Mouse (Mus musculus) limb, embryonic 12.5 days (tissue): ENCODE data around the gene Tmem51. TPM values are rescaled to one million over a fixed set of nuclear protein-coding genes. Genes with fewer than 3 reads are reported as not detected.

Experiments
- ATAC-seq: fragments of 200-750 bp; cut with Nextera tagmentation; 2 replicates; pipeline ENCODE4 v1.8.0; 2017; ENCODE audit warnings: low read depth, moderate TSS enrichment; ENCODE audit not compliant: insufficient number of reproducible peaks, insufficient read depth, low FRiP score, low TSS enrichment
- H3K27ac ChIP-seq: fragments of 300-500 bp; sonication (generic); 2 replicates; pipeline ENCODE4 v1.5.1; 2016; ENCODE audit warnings: mild to moderate bottlenecking, moderate library complexity
- H3K27me3 ChIP-seq: fragments of 300-500 bp; sonication (generic); 2 replicates; pipeline ENCODE4 v1.6.1; 2016; ENCODE audit warnings: mild to moderate bottlenecking, moderate library complexity
- H3K36me3 ChIP-seq: fragments of 300-500 bp; sonication (generic); 2 replicates; pipeline ENCODE4 v1.6.1; 2016; ENCODE audit warnings: mild to moderate bottlenecking, moderate library complexity
- H3K4me1 ChIP-seq: fragments of 300-500 bp; sonication (generic); replicated peaks from 2 replicates; pipeline ENCODE4 v1.6.1; 2016
- H3K4me2 ChIP-seq: fragments of 300-500 bp; sonication (generic); 2 replicates; pipeline ENCODE4 v1.6.1; 2016; ENCODE audit warnings: mild to moderate bottlenecking, moderate library complexity
- H3K4me3 ChIP-seq: fragments of 300-500 bp; sonication (generic); replicated peaks from 2 replicates; pipeline ENCODE4 v1.5.1; 2016; ENCODE audit warnings: mild to moderate bottlenecking
- H3K9ac ChIP-seq: fragments of 300-500 bp; sonication (generic); replicated peaks from 2 replicates; pipeline ENCODE4 v1.6.1; 2016; ENCODE audit warnings: mild to moderate bottlenecking, moderate library complexity
- H3K9me3 ChIP-seq: fragments of 300-500 bp; sonication (generic); 2 replicates; pipeline ENCODE4 v1.6.1; 2016; ENCODE audit warnings: mild to moderate bottlenecking, moderate library complexity
- WGBS: fragments of 180-500 bp; shearing (Covaris S2); methylation state at CpG from one replicate; pipeline ENCODE4 v1.1.7; 2016; 5-methylcytosine and 5-hydroxymethylcytosine counted together
- polyA plus RNA-seq: library from polyadenylated mRNA; unstranded; fragments of >200 nt; fragmentation: Nextera tagmentation; extraction: Ambion mirVana; gene quantifications from 2 replicates; pipeline ENCODE4 v1.2.1, GENCODE M21; 2016

The Tmem51 gene
- polyA plus RNA-seq, 1 experiment from 2014 or later = 17.1 TPM

DNA sequence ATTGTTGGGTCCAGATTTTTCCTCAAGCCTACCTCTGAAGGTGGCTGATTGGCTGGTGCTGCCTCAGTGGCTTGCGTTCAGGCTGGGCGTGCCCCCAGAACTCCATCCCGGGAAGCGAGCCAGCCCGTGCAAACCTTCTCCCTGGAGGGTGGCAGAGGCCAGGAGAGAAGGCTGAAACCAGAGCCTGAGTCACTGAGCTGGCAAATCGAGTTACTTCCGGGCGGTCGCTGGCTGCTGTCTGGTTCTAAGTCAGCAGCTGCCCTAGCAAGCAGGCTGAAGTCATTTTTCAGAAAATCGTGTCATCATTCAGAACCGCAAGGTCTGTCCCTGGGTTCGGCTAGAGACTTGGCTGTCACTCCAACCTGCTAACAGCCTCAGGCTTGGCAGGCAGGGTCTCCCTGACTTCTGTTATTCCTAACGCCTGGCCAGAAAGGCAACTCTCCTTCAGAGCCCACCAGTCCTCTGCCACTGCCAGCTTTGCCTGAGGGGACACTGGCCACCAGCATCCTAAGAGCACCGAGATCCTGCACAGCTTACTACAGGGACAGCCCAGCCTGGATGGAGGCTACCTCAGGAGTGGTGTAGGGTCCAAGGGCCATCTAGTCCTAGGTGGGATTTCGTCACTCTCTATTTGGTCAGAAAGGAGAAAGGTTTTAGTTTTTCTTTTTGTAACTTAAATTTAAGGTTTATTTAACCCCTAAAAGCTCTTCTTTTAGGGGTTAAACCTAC is 11.6 kb upstream of the Tmem51 start:
- Histone ChIP-seq H3K4me1 (peaks cover 15% of the 10 kb centered on the region), H3K36me3 (no peaks in the 10 kb centered on the region), H3K9me3 (no peaks in the 10 kb centered on the region), H3K9ac (no peak overlapping the region), H3K4me2 (no peak overlapping the region), H3K27me3 (no peaks in the 10 kb centered on the region), H3K4me3 (no peak overlapping the region), H3K27ac (no peak overlapping the region)
- no peak for ATAC-seq
- WGBS = 64% methylated on average over 15 of the region's 15 CpGs

DNA sequence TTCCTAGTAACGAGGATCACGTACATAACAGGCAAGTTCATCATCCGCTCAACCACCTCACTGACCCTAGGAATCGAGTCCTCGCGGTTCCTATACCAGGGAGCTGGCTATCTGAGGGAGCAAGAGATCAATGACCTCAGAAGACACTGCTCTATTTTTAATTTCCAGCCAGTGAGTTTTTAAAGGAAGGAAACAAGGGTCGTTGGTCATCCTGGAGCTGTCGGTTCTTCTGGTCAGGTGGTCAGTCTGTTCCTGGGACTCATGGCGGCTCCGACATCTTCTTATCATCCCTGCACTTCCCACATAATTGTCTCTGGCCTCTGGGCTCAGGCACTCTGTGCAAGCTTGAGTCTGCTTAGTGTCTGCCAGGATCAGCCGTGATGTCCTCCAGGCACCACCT is 10.3 kb upstream of the Tmem51 start:
- Histone ChIP-seq H3K9ac (no peak overlapping the region), H3K36me3 (no peaks in the 10 kb centered on the region), H3K27ac (no peak overlapping the region), H3K9me3 (no peaks in the 10 kb centered on the region), H3K27me3 (no peaks in the 10 kb centered on the region), H3K4me2 (no peak overlapping the region), H3K4me1 (peaks cover 15% of the 10 kb centered on the region), H3K4me3 (no peak overlapping the region)
- WGBS = 87% methylated on average over 11 of the region's 11 CpGs
- no peak for ATAC-seq

DNA sequence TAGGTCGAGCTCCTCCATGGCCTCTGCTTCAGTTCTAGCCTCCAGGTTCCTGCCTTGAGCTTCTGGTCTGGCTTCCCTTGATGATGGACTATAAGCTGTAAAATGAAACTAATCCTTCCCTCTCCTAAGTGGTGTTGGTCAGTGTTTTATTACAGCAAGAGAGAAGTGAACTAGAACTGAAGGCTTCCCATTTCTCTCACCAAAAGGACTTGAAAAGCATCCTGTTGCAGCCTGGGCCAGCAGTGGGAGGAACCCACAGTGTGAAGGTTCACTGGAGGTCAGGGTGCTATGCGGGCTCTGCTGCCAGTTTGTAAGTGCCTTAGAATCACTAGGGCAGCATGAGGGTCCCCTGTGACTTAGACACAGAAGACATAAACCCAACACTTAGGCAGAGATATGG is 7.0 kb upstream of the Tmem51 start:
- WGBS = 45% methylated on average over 2 of the region's 2 CpGs
- Histone ChIP-seq H3K27ac (no peak overlapping the region), H3K9me3 (no peaks in the 10 kb centered on the region), H3K27me3 (peaks cover 7% of the 10 kb centered on the region), H3K4me3 (no peak overlapping the region), H3K9ac (no peak overlapping the region), H3K4me2 (no peak overlapping the region), H3K4me1 (0 out of 2 replicates have a peak, but pooled peaks cover 8% of the 10 kb centered on the region), H3K36me3 (no peaks in the 10 kb centered on the region)
- ATAC-seq = no peak

DNA sequence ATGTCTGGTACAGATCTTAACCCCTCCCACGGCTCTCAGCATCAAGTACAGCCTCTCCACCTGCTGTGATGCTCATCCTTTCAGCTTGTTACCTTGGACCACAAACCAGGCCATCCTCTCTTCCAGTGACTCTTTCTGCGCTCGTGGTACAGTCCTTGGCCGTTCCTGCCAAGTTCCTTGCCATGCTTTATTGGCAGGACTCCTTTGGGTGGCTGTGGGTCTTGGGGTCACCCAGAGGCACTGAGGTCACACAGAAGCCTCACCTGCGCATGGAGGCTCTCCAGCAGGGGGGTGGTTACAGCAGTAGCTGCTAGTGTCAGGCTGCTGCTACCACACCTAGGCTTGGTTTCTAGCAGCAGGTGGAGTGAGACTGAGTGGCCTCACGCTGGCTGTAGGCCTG is 5.9 kb upstream of the Tmem51 start:
- Histone ChIP-seq H3K9me3 (no peaks in the 10 kb centered on the region), H3K4me1 (peaks cover 11% of the 10 kb centered on the region; the same call in 1 of the 2 replicates), H3K36me3 (no peaks in the 10 kb centered on the region), H3K9ac (no peak overlapping the region), H3K4me2 (no peak overlapping the region), H3K27ac (no peak overlapping the region), H3K4me3 (no peak overlapping the region), H3K27me3 (peaks cover 18% of the 10 kb centered on the region)
- 76% methylated on average over 6 of the region's 6 CpGs for WGBS
- ATAC-seq = no peak

DNA sequence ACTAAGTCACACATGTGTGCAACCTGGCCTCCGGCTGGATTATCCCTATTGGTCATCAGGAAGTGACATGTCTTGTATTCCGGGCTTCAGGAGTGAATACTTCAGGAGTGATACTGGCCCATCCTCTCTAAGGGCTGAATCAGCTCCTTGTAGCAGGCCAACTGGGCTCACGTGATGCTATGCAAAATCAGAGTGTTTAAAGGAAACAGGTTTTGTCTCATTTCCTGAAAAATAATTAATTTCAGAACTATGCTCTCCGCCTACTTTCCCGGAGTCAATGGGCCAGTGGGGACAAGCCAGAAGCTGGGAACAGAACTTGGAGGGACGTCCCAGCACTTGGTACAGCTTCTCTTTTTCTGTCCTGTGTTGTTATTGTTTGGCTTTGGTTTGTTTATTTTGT is 4.7 kb upstream of the Tmem51 start:
- no peak for ATAC-seq
- WGBS = 58% methylated on average over 6 of the region's 6 CpGs
- H3K27me3 ChIP-seq = peaks cover 19% of the 10 kb centered on the region

DNA sequence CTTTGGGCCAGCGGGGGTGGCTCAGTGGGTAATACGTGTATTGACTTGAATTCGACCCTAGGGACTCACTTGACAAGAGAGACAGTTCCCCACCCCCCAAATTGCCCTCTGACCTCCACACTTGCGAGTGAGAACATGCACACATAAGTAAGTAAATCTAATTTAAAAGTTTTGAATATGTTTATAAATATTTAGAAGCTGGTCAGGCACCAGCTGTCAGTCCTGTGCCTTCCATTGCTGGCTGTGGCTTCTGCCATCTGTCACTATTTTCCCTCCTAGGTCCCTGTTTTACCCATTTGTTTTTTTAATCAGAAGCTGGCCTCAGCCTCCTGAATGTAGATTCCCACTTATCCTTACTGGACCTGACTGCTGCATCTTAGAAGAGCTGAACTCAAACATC is 4.3 kb upstream of the Tmem51 start:
- Histone ChIP-seq H3K4me2 (no peak overlapping the region), H3K4me1 (peaks cover 16% of the 10 kb centered on the region), H3K9ac (no peak overlapping the region), H3K27me3 (peaks cover 19% of the 10 kb centered on the region), H3K36me3 (no peaks in the 10 kb centered on the region), H3K4me3 (no peak overlapping the region), H3K9me3 (no peaks in the 10 kb centered on the region), H3K27ac (no peak overlapping the region)
- WGBS = 36% methylated on average over 4 of the region's 4 CpGs
- no peak for ATAC-seq

More for the DNA sequence above, 4.7 kb upstream of the Tmem51 start:
- Histone ChIP-seq H3K27ac (no peak overlapping the region), H3K4me1 (peaks cover 16% of the 10 kb centered on the region; the same call in 1 of the 2 replicates), H3K9ac (no peak overlapping the region), H3K4me3 (no peak overlapping the region), H3K36me3 (no peaks in the 10 kb centered on the region), H3K4me2 (no peak overlapping the region), H3K9me3 (no peaks in the 10 kb centered on the region)

DNA sequence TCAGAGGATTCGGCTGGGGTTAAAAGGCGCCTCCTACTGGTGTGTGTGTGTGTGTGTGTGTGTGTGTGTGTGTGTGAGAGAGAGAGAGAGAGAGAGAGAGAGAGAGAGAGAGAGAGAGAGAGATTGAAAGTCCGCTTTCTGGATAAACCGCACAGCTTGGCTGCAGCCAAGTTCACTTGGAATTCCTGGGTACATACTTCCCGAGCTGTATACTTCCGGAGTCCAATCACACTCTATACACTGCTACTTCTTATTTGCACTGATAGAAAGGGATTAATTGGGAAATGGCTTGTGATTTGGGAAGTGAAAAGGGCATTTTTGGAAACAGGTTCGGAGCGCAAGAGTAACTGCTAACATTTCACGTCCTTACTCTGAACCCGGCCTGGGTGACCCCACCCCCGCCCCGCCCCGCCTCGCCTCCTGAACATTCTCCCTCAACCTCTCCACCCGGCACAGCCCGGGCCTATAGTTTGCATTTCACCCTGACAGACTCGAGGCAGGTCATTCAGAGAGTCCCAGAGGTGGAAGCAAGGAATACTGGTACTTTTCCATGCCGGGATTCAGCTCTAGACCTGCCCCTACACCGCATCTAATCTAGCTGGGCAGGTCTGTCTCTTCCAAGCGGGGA is 946 bp upstream of the Tmem51 start:
- peak overlapping the region; percentile 76 for H3K4me3 ChIP-seq
- H3K27ac ChIP-seq = no peak overlapping the region
- peak overlapping the region; percentile 90 for H3K4me2 ChIP-seq
- H3K27me3 ChIP-seq = peaks cover 26% of the 10 kb centered on the region
- peak overlapping the region; percentile 67; the same call in 1 of the 2 replicates for H3K9ac ChIP-seq
- no peak for ATAC-seq
- H3K36me3 ChIP-seq = no peaks in the 10 kb centered on the region
- H3K9me3 ChIP-seq = no peaks in the 10 kb centered on the region
- WGBS = 7% methylated on average over 20 of the region's 20 CpGs
- peaks cover 47% of the 10 kb centered on the region for H3K4me1 ChIP-seq

DNA sequence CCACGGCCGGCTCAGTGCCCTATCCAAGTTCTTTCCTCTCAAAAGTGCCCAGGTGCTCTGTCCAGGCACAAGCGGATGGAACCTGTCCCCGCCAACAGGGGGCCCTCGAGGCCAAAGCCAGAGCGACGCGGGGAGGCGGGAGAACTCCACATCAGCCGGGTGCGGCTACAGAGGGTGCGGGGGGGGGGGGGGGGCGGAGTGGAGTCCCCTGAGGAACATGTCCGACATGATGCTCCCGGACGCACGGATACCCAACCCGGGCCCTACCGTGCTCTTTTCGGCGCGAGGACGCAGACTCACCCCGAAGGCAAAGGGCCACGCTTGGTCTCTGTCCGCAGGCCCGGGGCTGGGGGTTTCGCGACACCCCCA is 358 bp downstream of the Tmem51 start:
- Histone ChIP-seq H3K4me2 (peak overlapping the region; percentile 90), H3K9me3 (no peaks in the 10 kb centered on the region), H3K4me1 (peaks cover 50% of the 10 kb centered on the region), H3K9ac (peak overlapping the region; percentile 67), H3K36me3 (no peaks in the 10 kb centered on the region), H3K27me3 (peaks cover 26% of the 10 kb centered on the region), H3K4me3 (peak overlapping the region; percentile 76), H3K27ac (peak overlapping the region; percentile 64; the same call in 1 of the 2 replicates)
- 1% methylated on average over 26 of the region's 29 CpGs for WGBS
- ATAC-seq = peak; percentile 48; the same call in 1 of the 2 replicates

DNA sequence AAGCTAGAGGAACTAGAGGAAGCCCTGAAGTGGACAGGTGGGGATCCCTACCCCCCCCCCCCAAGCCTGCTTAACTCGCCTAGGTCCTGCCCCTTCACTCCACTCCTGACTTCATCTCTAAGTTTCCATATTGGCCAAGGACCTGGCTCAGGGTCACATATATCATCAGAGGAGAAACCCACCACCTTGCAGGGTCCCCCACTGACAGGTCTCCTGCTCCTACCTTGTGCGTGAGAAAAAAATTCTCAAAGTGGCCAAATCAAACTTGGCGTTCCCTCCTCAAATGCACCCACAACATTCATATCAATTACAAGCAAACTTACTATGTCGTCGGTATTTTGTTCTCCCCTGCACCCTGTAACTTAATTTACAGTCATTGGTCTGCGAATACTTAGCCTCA is 911 bp downstream of the Tmem51 start:
- Histone ChIP-seq H3K4me1 (peaks cover 49% of the 10 kb centered on the region), H3K27ac (no peak overlapping the region), H3K4me3 (peak overlapping the region; percentile 76), H3K36me3 (no peaks in the 10 kb centered on the region), H3K27me3 (peaks cover 26% of the 10 kb centered on the region), H3K4me2 (peak overlapping the region; percentile 90), H3K9me3 (no peaks in the 10 kb centered on the region), H3K9ac (no peak overlapping the region)
- WGBS = 56% methylated on average over 6 of the region's 6 CpGs
- no peak for ATAC-seq

DNA sequence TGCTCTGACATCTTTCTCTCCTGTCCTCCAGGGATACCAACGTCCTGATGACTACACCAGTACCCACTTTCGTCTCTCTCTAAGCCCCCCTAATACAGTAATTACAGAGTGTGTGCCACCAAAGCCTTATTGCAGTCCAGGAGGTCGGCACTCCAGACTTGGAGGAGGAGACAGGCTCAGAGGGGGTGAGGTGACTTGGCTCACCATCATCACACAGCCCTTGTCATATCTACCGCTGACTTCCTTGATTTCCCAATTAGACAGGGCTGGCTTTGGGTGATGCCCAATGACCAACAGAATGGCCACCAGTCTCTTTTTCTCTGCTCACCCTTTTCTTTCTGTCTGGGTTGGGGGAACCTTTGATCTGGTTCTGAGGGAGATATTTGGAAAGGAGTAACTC is 1.4 kb downstream of the Tmem51 start:
- Histone ChIP-seq H3K4me3 (no peak overlapping the region), H3K36me3 (no peaks in the 10 kb centered on the region), H3K27me3 (peaks cover 26% of the 10 kb centered on the region), H3K27ac (no peak overlapping the region), H3K4me1 (peaks cover 54% of the 10 kb centered on the region), H3K9ac (no peak overlapping the region), H3K9me3 (no peaks in the 10 kb centered on the region), H3K4me2 (0 out of 2 replicates have a peak overlapping the region, but pooled peaks have one; percentile 90)
- 75% methylated on average over 4 of the region's 4 CpGs for whole genome bisulfite sequencing
- no peak for ATAC-seq

DNA sequence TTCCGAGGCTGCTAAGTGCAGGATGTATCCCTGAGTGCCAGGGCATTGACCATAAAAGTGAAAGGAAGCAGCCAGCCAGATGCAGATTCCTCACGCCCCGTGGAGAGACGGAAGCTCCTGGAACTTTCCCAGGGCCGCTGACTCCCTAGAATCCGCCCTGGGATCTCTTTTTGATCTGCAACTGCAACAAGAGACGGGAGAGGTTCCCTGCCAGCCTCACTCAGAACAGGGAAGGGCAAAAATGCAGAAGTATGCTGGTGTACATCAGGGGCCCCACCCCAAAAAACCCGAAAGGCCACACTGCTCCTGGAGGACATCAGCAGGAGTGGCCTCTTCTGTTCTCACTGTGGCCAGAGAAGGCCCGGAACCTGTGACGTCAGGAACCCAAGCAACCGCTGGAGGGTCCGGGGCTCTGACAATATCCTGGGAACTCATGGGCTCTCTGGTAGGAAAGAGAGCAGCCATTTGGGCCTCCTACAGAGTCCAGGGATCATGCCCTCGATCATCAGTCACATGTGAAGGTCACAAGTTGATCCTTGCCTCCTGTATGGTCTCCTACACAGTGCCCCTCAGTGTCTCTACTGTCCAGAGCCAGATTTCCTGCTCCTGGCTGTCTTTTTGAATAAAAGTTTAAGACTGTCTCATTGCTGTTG is 2.3 kb downstream of the Tmem51 start:
- no peak overlapping the region for H3K9ac ChIP-seq
- ATAC-seq = no peak
- no peaks in the 10 kb centered on the region for H3K9me3 ChIP-seq
- H3K4me3 ChIP-seq = no peak overlapping the region
- H3K4me1 ChIP-seq = peaks cover 59% of the 10 kb centered on the region
- H3K27ac ChIP-seq = peak overlapping the region; percentile 3; the same call in 1 of the 2 replicates
- WGBS = 54% methylated on average over 13 of the region's 13 CpGs
- peak overlapping the region; percentile 24 for H3K4me2 ChIP-seq
- peaks cover 26% of the 10 kb centered on the region for H3K27me3 ChIP-seq
- no peaks in the 10 kb centered on the region for H3K36me3 ChIP-seq
